Mouse (Mus musculus): ENCODE measurements around the gene Col12a1.

Col12a1 gene

DNA sequence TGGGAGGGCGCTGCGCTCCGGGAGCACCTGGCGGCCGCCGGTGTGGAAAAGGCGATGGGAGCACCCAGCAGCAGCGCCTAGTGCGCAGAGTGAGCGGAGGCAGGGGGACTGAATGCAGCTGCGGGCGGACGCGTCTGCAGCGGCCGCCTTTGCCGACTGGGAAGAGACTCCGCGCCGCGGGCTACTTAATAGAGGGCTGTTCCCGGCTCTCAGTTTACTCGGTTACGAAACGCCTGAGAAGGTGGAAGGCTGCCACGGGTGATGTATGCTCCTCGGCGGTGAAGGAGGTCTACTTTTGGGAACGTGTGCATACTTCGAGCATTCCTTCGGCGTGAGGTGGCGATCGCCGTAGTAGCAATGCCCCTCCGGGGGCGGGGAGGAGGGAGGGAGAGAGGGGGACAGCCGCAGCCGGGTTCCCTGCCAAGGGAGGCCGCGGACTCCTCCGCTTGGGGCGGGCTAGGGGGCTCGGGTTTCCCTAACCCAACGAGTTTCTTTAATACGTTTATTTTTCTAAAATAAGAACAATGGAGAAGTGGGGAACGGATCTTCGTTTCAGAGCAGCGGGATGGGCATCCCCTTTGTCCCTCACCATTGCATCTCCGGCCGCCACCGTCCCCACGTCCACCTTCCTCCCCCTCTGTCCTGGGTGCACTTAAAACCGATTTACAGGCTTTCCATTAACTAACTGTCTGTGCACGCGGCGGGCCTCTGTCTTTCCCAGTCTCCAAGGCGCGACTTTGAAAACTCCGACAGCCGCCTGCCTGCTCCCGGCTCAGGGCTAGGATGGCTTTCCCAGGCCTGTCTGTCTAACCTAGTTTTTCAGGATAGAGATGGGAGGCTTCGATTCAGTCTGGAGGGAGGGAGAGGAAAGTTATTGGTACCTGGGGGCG is at the start of gene Col12a1:
Gene Col12a1 (minus strand): TSS at position 351 of the 890 bp plus-strand sequence.
- DNase-seq (ENCODE audit: low read depth, low spot score) = no peak

DNA sequence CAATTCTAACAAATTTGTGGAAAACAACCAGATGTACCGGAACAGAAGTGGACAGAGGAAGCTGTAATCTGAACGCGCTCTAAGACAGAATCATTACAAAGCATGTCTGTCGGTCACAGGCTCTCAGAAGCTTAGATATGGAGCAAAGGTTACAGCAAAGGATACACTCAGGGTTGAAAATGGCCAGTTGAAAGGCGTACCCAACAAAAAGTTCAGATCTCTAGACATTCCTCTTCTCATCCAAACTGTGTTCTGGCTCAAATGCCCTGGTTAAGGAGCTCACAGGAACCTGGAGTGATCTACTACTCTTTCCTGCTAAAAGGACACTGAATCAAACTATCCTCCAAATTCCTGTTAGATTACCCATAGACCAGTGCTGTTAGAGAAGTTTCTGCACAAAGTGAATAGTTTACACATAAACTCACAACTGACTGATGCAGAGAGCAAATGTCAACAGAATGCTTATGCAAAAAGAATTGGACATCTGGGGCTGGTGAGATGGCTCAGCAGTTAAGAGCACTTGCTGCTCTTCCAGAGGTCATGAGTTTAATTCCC is 48.4 kb upstream of the Col12a1 start:
- no peak for DNase-seq (ENCODE audit: low read depth, low spot score)

- DNase-seq (ENCODE audit: low read depth, low spot score) = no peak
These were observed 46.7 kb upstream of the Col12a1 start for GRCm38 (mm10) chr9:79765329-79765728.

GRCm38 (mm10) chr9:79762519-79762918 is 43.9 kb upstream of the Col12a1 start:
- no peak for DNase-seq (ENCODE audit: low read depth, low spot score)

DNA sequence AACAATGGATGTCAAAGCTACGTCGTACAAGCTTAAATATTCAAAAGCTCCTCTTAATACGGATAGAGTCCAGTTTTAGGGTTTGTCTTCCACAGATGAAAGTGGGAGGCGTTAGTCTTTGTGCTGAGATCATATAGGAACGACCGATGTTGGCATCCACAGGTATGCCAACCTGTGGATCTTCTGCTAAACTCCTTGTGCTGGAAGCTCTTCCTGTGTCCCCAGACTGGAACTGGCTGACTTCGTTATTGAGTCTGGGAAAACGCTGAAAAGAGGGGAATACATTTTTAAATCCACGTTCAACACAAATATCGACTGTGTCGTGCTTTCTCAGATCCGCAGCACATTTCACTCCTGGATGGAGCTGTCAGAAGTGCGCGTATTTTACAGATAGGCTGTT is 41.4 kb upstream of the Col12a1 start:
- no peak for DNase-seq (ENCODE audit: low read depth, low spot score)

DNA sequence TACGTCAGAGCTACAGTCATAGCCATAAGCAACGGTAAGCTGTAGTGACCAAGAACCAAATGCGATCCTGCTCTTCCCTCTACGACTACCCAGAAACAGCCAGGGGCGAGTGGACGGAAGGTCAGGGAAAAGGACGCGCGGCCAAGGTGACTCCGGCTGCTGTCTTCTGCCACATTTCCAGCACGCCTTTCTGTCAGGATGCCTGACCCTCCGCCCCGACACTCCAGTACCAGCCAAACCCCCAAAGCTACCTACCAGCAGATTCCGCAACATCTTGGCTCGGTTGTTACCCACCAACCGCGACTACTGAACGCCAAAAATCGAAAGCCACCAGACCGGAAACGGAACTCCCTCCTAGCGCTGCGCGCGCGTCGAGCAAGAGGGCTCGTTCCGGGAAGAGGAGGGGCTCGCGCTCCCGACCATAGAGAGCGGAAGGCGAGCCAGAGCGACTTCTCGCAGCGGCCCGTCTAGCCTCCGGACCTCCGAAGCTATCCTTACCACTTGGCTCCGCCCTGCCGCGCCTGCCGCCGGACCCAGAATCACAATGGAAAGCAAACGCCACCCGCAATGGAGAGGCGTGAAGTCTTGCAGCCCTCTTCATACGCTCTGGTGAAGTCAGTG is 40.9 kb upstream of the Col12a1 start, which contains the start of gene Cox7a2:
Gene Cox7a2 (minus strand): TSS at position 494 of the 621 bp plus-strand sequence.
- DNase-seq (ENCODE audit: low read depth, low spot score) = peak; percentile 93

DNA sequence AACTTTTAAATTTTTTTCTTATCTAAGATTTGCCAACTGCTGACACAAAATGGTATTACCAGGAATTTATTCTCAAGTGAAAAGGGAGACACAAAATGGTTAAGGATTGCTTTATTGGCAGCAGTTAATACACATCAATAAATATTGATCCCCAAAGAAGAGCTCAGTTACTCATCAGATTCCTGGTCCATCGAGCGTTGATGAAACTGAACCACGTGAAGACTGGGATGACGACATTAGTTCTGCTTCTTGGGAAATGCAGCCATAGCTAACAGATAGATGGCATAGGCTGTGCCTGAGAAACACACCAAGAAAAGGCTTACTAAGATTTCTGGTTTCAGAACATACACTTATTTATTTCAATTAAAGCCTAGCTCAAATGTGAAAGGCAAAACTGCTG is 36.7 kb upstream of the Col12a1 start:
- DNase-seq (ENCODE audit: low read depth, low spot score) = no peak

- no peak for DNase-seq (ENCODE audit: low read depth, low spot score)
These were observed 33.2 kb upstream of the Col12a1 start for GRCm38 (mm10) chr9:79751846-79752245.

GRCm38 (mm10) chr9:79750709-79751108 is 32.1 kb upstream of the Col12a1 start:
- DNase-seq (ENCODE audit: low read depth, low spot score) = no peak

DNA sequence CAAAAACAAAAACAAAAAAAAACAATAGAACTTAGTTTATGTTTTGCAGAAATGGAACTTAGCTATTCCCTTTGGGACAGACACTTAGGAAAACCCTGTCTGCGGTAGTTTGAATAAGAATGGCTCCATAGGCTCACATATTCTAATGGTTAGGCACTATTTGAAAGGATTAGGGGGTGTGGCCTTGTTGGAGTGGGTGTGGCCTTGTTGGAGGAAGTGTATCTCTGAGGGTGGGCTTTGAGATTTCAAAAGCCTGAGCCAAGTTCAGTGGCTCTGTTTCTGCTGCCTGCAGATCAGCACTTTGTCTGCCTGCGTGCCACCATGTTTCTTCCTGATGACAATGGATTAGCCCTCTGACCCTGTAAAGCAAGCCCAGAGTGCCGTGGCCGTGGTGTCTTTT is 26.4 kb upstream of the Col12a1 start:
- DNase-seq (ENCODE audit: low read depth, low spot score) = no peak

DNA sequence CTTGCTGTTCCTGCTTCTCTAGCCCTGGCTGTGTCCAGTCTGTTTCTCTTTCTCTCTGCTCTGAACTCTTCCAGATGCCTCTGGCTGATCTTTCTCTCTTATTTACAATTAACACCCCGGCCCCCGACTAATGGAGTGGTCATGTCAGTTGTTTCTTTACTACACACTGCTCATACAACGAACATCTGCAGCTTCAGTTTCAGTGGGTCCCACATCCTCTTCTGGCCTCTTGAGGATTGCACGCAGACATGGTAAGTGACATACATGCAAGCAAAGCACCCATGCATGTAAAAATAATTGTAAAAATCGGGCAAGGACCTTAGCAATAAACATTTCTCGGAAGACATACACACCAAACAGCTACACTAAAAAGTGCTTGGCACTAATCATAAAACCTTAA is 17.0 kb upstream of the Col12a1 start:
- no peak for DNase-seq (ENCODE audit: low read depth, low spot score)

DNA sequence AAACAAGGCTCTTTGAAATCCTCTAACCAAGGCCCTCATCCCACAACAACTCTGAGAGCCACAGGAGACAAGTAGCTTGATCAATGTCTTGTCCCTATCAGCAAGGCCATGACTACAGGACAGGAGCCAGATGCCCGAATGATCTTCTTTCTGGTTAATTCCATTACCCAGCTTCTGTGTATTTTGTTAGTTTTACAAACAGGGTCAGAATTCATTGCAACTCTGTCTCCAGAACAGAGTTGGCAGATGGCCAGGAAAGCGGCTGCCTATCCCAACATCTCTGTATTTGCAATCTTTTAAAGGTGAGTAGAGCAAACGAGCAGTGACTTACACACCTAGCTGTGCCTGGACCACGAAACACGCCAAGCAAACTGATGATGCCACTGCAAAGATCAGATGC is 11.7 kb upstream of the Col12a1 start:
- no peak for DNase-seq (ENCODE audit: low read depth, low spot score)

DNA sequence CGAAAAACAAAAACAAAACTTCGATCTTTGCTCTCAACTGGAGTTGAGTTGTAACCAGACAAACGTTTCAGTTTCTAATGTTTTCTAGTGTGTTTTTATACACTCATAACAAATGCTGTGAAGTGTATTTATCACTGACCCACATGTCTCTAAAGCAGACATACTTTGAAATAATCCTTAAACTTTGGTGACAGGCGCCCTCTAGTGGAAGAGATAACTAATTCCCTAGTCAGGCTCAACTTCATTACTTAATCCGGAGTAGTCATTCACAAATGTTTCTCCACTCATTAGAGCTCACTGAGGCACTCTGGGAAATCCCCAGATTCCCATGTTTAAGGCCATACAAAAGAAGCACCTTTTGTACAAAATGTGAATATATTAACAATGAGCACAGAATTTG is 4.5 kb upstream of the Col12a1 start:
- DNase-seq (ENCODE audit: low read depth, low spot score) = no peak

DNA sequence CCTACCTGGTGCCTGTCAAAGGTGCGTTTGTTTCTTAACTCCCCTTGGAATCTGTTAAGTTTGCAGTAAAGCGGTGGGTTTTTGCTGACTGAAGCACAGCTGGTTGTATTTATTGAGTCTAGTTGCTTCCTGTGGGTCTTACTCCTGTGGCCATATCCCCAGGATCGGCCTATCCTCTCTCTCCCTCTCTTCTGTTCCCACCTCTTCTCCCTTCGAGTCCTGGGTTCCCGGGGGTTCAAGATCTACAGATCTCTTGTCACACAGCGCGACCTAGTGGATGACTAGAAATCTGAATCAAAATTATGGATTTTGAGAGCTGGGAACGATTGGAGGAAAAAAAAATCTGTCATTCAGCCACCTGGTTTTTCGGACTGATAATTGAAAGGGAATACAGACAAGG is 2.4 kb upstream of the Col12a1 start:
- no peak for DNase-seq (ENCODE audit: low read depth, low spot score)

- DNase-seq (ENCODE audit: low read depth, low spot score) = no peak
These were observed 1.5 kb upstream of the Col12a1 start for GRCm38 (mm10) chr9:79720143-79720542.

DNA sequence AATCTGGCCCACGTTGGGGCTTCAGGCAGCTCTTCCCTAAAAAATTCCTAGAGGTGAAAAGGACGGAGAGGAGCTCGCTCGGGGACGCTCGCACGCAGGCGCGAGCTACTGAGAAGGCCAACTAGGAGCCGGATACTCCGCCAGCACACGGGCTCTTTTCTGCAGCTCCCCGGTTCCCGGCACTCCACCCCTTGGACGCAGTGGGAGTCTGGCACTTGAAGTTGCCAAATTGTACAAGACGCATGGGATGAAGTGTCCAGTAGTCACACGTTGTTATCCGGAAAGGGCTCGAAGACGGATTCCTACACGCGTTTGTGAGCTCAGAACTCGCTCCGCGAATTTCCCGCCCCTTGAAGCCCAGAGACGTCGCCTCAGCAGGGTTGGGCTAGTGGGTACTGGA is 820 bp upstream of the Col12a1 start:
- DNase-seq (ENCODE audit: low read depth, low spot score) = no peak

GRCm38 (mm10) chr9:79717836-79718475 is 675 bp downstream of the Col12a1 start:
- no peak for DNase-seq (ENCODE audit: low read depth, low spot score)

DNA sequence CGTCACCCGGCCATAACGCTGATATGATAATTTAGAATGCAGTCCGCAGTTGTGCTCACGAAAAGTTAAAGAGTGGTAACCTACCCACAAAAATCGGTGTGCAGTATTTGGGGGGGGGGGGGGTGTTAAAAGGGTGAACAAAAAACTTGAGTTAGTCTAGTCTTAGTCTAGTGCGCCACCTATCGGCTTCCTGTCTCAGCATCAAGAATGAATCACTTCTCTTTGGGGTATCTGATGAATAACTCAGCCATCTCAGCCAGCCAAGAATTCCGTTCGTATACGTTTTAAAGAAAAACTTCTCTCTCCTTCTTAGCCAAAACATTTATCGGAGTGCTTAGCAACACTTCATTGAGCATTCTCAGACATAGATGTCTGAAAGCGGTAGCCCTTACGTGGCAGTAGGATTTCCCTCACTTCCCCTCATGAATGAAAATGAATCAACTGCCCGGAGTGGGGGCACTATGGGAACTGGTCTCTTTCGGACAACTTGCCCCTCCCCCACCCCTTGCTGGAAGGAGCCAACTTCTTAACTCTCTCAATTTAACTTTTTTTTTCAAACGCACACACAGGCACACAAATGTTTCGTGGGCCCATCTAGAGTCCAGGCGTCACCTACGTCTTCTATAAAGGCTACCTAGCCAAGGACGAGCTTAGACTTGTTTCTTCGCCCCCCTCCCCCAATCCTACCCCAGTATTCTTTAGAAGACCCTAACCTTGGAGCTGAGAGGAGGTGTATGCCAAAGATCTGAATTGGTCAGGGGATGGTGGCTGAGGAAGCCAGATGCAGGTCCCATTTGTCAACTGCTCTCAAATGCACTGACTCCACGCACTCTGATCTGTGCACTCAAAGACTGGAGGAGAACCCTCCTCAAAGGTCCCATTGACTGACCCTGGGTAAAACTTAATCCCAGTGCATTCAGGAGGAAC is 1.5 kb downstream of the Col12a1 start:
- DNase-seq (ENCODE audit: low read depth, low spot score) = peak; percentile 69

DNA sequence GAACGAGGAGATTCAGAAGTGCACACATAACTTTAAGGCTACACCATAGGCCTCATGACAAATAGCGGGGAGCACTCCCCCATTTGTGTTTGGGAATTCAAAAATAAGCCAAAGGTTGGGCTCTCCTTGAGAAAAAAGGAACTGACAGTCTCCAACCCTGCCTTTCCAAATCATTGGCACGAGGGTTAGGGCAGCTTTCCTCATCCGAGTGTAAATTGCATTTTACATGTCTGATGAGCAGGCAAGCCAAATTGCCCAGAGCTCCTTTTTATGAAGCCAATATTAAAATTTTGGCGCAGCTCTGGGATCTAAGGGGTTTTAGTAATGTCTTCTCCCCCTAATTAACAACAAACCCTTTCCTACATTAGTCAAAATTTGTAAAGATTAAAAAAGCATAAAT is 2.1 kb downstream of the Col12a1 start:
- DNase-seq (ENCODE audit: low read depth, low spot score) = no peak

DNA sequence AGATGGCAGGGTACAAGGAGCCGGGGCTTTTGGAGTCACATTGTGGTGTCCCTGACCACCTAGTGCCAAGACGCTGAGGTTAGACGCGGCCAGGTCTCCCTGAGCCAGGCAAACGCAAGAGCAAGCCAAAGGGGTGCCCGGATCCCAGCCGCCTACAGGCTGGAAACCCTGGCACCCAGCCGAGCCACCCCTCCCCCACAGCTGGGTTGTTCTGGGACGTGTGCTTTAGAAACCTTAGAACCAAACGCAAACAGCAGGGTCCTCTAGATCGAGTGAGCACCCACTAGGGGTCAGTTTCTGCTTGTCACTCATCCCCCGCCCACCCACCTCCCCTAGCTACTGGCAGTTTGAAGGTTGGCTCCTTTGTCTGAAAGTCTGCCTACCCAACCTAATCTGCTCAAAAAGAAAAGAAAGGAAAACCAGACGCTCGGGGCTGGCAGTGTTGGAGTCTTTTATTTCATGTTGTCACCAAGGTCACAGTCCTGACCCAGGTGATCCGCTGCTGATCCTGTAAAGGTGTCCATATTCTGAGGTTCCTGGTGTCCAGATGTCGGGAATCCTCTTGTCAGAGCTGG is 4.1 kb downstream of the Col12a1 start:
- DNase-seq (ENCODE audit: low read depth, low spot score) = no peak
